Mouse (Mus musculus) T-helper 17 cell (primary cell): ENCODE results near the gene Cdr2.
"Not testable (repeated sequence)": the region's sequence is repeated elsewhere in the genome, so short reads cannot be mapped to it uniquely, and the experiment has no call there.

Experiments
- in situ Hi-C, 2 experiments: fragments of 300-600 bp; cut with MboI, MseI; formaldehyde crosslinking; loops; 1 replicate in 1 of 2; 2 replicates in 1 of 2; pipeline ENCODE4 v1.15.1; 2025; ENCODE audit warnings: high pct_unique_total_duplicates in 2 of 2

Gene Cdr2

GRCm38 (mm10) chr7:120972471-120972870, 9.6 kb downstream of the Cdr2 start:
- in situ Hi-C loops = not testable (repeated sequence)

GRCm38 (mm10) chr7:120970112-120970511, 12.0 kb downstream of the Cdr2 start:
- in situ Hi-C loops = no loop called here

GRCm38 (mm10) chr7:120969221-120969620, 12.9 kb downstream of the Cdr2 start:
- in situ Hi-C loops = loop anchor here in 1 of 2 experiments (10.0 kb wide), 1 partner anchor 1834 kb away; no protein-coding TSS in a partner anchor

- in situ Hi-C loops = loop anchor here in 1 of 2 experiments (10.0 kb wide), 1 partner anchor 1828 kb away; no protein-coding TSS in a partner anchor
Observed at GRCm38 (mm10) chr7:120963126-120963525, 19.0 kb downstream of the Cdr2 start.

DNA sequence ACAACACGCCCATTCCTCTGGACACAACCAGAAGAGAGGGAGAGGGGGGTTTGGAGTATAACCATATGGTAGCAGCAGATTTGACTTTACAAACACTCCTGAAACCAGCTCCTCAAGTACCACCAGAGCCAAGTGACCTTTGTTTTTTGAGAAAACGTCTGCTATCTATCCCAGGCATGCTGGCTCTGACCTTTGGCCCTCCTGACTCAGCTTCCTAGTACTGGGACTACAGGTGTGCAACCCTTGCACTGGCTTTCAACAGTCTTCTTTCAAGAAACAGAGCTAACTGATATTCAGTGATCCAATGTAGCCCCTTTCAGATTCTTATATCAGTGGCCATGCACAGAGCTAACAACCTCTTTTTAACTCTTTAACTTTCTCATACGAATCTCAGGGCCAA, 20.2 kb downstream of the Cdr2 start:
- in situ Hi-C loops = loop anchor here in 1 of 2 experiments (10.0 kb wide), 1 partner anchor 1827 kb away; no protein-coding TSS in a partner anchor

DNA sequence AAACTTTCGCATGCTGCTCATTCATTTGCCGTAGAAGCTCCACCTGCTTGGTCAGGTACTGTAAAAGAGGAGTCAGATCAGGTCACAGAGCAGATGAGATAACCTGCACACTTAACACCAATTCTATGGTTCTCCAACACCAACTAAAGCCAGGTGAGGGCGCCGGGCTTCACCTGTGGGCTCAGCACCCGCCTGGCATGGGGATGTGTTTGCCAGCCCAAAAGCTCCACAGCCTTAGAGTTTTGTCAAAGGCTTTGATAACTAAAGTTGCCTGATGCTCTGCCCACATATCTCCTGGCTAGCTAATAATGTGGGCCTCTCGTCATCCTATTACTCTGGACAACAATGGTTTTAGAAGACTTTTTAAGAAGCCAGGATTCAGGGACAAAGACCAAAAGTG, 21.5 kb downstream of the Cdr2 start:
- in situ Hi-C loops = loop anchor here in 1 of 2 experiments (10.0 kb wide), 1 partner anchor 1826 kb away; no protein-coding TSS in a partner anchor

DNA sequence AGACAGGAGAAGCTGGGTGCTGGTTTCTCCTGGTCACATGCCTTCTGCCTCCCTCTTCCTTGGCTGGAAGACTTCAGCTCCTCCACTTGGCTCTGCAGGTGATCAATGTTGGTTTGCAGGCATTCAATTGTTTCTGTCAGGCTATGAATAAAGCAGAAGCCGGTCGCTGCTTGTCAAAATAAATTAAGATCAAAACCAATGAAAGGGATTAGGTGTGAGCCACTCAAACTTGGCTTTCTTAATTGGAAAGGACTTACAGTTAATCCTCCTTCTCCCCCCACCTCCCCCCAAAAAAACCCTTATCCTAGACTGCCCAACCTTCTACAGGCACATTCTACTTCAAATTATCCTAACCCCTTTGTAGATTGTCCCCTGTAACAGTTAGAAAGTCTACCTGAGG, 22.0 kb downstream of the Cdr2 start:
- in situ Hi-C loops = loop anchor here in 1 of 2 experiments (10.0 kb wide), 1 partner anchor 1825 kb away; no protein-coding TSS in a partner anchor

DNA sequence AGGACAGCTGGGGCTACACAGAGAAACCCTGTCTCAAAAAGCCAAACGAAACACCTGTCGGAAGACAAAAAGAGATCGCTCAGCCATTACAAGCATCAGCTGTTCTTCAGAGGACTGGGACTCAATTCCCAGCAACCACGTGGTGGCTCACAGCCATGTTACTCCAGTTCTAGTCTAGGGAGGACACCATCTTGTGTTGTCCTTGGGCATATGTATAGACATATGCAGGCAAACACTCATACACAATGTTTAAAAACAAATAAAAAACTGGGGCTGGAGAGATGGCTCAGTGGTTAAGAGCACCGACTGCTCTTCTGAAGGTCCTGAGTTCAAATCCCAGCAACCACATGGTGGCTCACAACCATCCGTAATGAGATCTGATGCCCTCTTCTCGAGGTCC, 28.5 kb downstream of the Cdr2 start:
- in situ Hi-C loops = not testable (repeated sequence)

- in situ Hi-C loops = no loop called here
Observed at GRCm38 (mm10) chr7:120943936-120944509, 38.1 kb downstream of the Cdr2 start.

GRCm38 (mm10) chr7:120942506-120942905, 39.6 kb downstream of the Cdr2 start:
- in situ Hi-C loops = no loop called here

DNA sequence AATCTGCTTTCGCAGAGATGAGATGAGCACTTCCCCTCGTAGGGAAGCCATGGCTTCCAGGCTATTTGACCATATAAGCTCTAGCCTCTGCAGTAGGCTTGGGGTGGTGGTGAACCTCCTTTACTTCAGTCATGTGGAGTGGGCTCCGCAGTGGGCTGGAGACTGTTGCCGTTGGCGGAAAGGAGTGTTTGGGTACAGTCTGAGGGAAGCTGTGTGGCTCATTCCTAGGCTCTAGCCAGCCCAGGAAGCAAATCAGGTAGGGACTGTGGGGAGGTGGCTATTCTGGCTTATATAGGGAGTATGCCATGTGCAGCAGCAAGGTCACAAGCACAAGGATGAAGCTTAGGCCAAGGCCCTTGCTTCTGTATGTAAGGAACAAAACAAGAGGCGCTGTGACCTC, 40.9 kb downstream of the Cdr2 start:
- in situ Hi-C loops = no loop called here

GRCm38 (mm10) chr7:120940343-120940742, 41.8 kb downstream of the Cdr2 start:
- in situ Hi-C loops = no loop called here

- in situ Hi-C loops = no loop called here
Observed at GRCm38 (mm10) chr7:120938206-120938605, 43.9 kb downstream of the Cdr2 start.

DNA sequence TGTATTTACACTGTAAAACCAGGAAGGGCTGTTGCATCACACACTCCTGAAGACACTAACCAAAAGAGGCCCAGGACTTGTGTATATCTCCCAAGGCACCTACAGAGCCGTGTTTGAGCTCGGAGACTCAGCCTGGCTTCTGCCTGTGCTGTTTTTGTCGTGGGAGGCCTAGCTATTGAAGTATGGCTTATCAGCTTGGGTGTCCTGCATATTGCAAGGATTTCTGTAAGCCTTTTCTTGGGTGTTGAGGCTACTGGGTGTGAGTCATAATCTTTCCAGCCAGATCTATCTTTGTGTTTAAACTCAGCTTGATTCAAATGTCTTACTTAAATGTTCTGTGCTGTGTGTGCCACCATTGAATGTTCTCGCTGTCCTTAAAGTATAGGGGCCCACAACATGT, 45.6 kb downstream of the Cdr2 start:
- in situ Hi-C loops = no loop called here

GRCm38 (mm10) chr7:120934716-120935115, 47.4 kb downstream of the Cdr2 start:
- in situ Hi-C loops = loop anchor here (5.0 kb wide), 1 partner anchor 183 kb away; no protein-coding TSS in a partner anchor

- in situ Hi-C loops = loop anchor here (5.0 kb wide), 1 partner anchor 184 kb away; no protein-coding TSS in a partner anchor
Observed at GRCm38 (mm10) chr7:120933680-120934195, 48.4 kb downstream of the Cdr2 start.

DNA sequence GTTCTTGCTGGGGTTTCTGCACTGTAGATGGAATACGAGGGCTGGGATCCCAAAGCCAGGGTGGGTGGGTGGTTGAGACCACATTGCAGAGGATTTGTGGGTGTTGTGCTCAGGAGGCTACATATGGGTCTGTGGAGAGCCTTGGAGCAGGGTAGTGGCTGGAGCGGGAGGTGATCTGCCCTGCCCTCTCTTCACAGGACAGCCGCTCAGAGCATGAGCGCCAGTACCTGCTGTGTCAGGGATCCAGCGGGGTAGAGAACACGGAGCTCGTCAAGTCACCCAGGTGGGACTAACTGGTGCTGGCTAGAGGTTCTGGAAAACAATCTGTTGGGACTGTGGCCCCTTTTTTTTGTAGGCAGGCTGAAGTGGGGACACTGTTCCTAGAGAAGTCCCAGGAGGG, 49.0 kb downstream of the Cdr2 start:
- in situ Hi-C loops = loop anchor here (5.0 kb wide), 1 partner anchor 184 kb away; no protein-coding TSS in a partner anchor

DNA sequence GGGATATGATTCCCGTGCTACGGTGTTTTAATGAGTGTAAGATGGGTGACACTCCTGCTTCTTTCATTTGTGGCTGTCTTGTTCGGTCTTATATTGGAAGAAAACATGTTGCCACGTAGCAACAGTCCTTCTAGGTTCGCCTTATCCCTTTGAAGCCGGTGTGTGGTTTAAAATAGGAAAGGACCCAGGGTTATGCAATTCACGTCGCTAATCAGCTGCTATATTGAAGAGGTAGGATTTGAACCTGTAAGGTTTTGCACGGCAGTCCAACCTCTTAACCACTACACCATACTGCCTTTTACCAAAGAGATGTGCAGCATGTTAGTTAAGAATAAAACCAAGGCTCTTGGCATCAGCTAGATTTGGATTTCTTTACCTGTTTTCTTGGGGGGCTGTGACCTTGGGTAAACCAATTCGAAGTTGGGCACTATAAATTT, 63.6 kb downstream of the Cdr2 start:
- in situ Hi-C loops = loop anchor here (5.0 kb wide), 2 partner anchors 81 to 246 kb away; partner anchors contain the start of gene Pdzd9 (in 1 of the 2)

GRCm38 (mm10) chr7:120917592-120918461, 64.3 kb downstream of the Cdr2 start, which contains the start of gene Polr3e:
TSS of gene Polr3e (plus strand) at chr7:120917744.
- in situ Hi-C loops = loop anchor here (5.0 kb wide), 2 partner anchors 81 to 246 kb away; partner anchors contain the start of gene Pdzd9 (in 1 of the 2)

GRCm38 (mm10) chr7:120917279-120917591, 64.9 kb downstream of the Cdr2 start:
- in situ Hi-C loops = loop anchor here (5.0 kb wide), 2 partner anchors 80 to 245 kb away; partner anchors contain the start of gene Pdzd9 (in 1 of the 2)

GRCm38 (mm10) chr7:120916262-120916875, 65.7 kb downstream of the Cdr2 start:
- in situ Hi-C loops = loop anchor here (5.0 kb wide), 2 partner anchors 79 to 244 kb away; partner anchors contain the start of gene Pdzd9 (in 1 of the 2)
